Mouse (Mus musculus): ENCODE measurements around the gene Cks2.
A peak's percentile ranks its signal among the peaks of the same experiment; 100 is the strongest.
"Not testable (repeated sequence)": the region's sequence is repeated elsewhere in the genome, so short reads cannot be mapped to it uniquely, and the experiment has no call there.

Cks2 gene

GRCm38 (mm10) chr13:51644829-51645789 lies at the start of gene Cks2:
Cks2 (plus strand) TSS chr13:51645232.
- peak; percentile 97 for DNase-seq (ENCODE audit: low read depth, low spot score)

DNA sequence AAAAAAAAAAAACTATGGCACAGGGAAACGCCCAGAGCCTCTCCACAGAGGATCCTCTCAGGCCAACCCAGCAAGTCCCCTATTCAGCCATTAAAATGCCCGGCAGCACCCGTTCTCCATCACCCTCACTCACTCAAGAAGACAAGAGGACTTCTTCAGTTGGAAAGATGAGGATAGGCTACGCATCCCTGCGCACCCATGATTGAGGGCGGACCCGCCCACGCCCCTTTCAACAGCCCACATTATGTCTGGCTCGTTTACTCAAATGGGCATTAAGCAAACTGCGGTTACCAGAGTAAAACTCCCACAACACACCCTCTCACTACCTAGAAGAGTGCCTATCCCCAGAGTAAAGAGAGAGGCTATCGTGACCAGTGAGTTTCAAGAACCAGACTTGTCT lies 49.6 kb upstream of the Cks2 start:
- DNase-seq (ENCODE audit: low read depth, low spot score) = no peak

DNA sequence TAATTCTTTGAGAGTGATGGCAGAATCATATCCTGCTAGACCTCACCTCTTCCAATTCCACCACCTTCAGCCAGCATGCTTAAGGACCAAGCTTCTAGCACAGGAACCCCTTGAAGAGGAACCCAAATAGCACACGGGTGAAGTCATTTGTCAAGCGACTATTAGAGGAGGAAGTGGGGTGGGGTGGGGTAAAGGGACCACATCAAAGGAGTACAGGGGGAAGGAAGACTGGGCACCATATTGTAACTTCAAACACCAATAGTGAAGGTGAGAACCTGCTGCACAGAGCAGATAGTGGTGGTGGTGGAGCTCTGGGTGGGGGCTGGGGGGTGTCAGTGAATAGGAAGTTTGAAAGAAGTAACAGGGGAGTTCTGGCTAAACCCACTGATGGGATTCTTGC lies 47.0 kb upstream of the Cks2 start:
- DNase-seq (ENCODE audit: low read depth, low spot score) = no peak

DNA sequence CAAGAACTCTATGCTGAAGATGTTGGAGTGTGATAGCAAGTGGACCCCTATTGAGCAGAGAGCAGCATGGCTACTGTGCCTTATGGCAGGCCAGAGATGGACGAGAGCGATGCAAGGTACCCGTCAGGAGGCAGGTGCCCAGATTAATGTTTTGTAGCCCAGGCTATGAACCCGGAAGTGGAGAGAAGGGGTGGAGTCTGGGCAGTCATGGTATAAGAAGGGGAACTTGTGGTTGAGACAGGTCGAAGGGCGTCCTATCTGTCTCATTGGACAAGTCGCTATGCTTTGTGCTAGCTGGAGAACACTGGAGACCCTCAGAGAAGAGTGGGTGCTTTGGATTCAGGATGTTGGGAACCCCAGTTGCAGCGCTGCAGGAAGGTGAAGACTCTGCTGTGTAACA lies 44.9 kb upstream of the Cks2 start:
- DNase-seq (ENCODE audit: low read depth, low spot score) = no peak

GRCm38 (mm10) chr13:51602764-51603163 lies 42.3 kb upstream of the Cks2 start:
- DNase-seq (ENCODE audit: low read depth, low spot score) = no peak

DNA sequence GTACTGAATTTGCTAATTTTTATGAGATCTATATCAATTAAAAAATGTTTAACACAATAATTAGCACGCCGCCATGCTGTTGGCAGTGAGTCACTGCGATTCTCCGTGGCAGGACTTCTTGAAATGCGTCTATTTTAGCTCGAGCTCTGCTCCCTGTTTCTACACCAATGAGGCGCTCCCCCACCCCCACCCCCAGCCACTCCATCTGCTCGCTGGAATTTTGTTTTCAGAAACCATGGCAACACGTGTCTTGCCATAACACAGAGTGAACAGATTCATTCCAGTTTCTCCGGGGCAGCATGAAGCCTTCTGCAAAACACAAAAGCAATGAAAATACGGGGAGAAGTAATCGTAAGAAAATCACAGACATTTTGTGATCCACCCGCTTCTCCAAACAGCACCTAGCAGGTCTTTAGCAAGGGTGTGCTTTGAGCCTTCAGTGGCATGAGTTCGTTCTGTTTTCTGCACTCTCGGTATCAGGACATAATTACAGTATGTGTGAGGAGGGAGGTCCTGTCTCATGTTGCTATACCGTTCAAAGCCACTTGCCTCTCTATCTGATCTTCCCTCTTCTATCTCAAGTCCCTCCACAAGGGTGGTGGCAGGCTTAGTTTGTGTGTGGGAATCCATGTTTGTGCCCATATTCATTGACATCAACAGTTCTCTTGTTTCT lies 41.7 kb upstream of the Cks2 start:
- peak; percentile 88 for DNase-seq (ENCODE audit: low read depth, low spot score)

- DNase-seq (ENCODE audit: low read depth, low spot score) = no peak
Observed at GRCm38 (mm10) chr13:51603894-51604244, 41.2 kb upstream of the Cks2 start.

- no peak for DNase-seq (ENCODE audit: low read depth, low spot score)
Observed at GRCm38 (mm10) chr13:51609231-51609630, 35.8 kb upstream of the Cks2 start.

GRCm38 (mm10) chr13:51611060-51611459 lies 34.0 kb upstream of the Cks2 start:
- DNase-seq (ENCODE audit: low read depth, low spot score) = no peak

DNA sequence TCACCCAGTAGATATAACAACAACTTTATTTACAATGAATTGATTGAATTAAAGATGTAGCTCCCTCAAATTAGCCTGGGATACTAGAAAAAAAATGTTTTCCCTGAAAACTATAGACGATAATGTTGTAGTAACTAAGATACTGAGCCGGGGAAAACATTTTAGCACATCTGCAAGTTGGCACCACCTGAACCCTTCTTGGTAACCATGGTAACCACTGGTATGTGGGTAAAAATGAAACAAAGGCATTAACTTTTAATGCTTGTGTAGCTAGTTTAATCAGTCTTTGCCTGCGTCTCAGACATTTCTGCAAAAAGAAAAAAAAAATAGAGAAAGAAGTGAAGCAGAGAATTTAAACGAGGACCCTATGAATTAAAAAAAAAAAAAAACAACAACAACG lies 33.5 kb upstream of the Cks2 start:
- no peak for DNase-seq (ENCODE audit: low read depth, low spot score)

- no peak for DNase-seq (ENCODE audit: low read depth, low spot score)
Observed at GRCm38 (mm10) chr13:51615815-51616214, 29.2 kb upstream of the Cks2 start.

DNA sequence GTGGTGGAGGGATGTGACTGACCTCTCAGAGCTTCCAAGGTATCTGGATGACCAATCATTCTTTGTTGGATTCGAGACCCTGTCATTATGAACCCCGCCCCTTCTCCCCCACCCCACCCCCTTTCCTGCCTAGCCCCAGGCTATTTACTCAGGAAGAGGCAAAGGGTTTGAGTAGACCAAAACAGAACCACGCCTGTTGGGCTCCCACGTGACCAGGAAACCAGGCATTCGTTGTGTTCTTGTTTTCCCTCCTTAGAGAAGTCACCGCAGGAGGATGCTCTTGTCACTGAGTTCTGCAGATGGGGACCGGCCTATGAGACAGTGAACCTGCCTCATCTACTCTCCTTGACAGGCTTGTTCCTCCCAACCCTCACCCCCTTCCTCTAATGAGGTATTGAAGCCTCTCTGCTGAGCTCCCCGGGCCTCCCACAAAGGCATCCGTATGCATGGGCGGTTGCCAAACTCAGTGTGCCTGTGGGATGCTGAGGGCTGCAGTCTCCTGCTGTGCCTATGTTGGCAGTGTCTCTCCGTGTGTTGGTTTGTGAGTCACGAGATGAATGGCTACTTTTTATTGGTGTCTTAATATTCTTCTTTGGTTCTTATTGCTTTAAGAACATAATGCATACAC lies 28.5 kb upstream of the Cks2 start:
- no peak for DNase-seq (ENCODE audit: low read depth, low spot score)

DNA sequence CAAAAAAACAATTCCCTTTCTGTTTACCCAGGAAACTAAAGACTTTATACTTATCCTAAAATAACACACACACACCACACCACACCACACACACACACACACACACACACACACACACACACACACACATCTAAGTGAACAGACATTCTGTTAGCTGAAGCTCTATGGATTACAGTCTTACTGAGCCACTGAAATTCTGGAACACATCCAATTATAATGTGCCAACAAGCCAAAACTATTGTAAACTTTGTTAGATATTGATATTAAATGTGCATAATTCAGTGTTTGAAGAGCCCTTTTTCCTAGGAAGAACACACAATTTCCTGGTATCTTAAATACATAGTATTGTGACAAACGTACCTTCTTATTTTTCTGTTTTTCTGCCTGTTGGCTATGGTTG lies 27.7 kb upstream of the Cks2 start:
- DNase-seq (ENCODE audit: low read depth, low spot score) = no peak

DNA sequence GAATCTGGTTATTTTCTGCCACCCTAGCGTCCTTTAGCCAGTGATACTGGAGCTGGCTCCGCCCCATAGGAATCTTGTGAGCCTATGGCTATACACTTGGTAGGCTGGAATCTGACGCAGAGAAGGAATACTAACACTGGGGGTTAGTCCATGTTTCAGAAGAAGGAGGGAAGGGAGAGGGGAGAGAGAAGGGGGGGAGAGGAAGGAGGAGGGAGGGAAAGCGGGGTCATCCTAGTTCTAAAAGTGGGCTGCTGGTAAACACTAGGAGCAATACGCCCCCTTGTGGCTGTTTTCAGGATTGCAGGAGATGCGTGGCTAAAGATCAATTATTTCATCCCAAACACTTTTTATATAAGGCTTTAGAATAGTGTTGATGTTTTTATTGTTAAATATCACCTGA lies 27.2 kb upstream of the Cks2 start:
- DNase-seq (ENCODE audit: low read depth, low spot score) = no peak

GRCm38 (mm10) chr13:51618602-51619001 lies 26.4 kb upstream of the Cks2 start:
- DNase-seq (ENCODE audit: low read depth, low spot score) = no peak

DNA sequence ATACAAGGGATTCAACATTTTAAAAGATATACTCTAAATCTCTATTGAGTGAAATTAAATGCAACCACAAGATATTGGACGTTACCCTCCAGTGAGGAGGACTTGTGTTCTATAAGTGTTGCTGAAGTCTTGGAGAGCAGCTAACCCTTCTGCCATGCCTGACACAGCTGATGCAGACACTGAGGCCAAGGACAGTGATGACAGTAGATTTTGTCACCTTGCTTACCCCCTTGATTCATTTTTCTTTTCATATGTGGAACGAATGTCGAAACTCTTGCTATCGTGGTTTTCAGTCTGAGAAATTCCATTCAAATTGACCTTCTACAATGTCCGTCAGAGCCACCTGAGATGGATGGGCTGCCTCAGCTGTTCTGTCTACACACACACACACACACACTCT lies 22.4 kb upstream of the Cks2 start:
- DNase-seq (ENCODE audit: low read depth, low spot score) = no peak

DNA sequence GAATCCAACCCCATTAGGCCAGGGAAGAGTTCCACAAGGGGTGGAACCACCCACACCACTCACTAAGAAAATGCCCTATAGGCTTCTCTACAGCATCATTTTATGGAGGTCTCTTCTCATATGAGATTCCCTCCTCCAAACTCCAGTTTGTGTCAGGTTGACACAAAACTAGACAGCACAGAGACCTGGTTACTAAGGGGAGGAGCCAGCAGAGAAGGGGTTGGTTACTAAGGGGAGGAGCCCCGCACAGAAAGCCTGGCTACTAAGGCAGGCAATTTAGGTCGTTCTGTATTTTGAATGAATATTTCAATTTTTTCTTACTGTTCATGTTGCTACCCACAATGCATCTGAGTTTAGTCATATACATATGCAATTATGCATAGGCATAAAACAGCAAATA lies 21.4 kb upstream of the Cks2 start:
- no peak for DNase-seq (ENCODE audit: low read depth, low spot score)

GRCm38 (mm10) chr13:51628273-51628848 lies 16.7 kb upstream of the Cks2 start:
- no peak for DNase-seq (ENCODE audit: low read depth, low spot score)

DNA sequence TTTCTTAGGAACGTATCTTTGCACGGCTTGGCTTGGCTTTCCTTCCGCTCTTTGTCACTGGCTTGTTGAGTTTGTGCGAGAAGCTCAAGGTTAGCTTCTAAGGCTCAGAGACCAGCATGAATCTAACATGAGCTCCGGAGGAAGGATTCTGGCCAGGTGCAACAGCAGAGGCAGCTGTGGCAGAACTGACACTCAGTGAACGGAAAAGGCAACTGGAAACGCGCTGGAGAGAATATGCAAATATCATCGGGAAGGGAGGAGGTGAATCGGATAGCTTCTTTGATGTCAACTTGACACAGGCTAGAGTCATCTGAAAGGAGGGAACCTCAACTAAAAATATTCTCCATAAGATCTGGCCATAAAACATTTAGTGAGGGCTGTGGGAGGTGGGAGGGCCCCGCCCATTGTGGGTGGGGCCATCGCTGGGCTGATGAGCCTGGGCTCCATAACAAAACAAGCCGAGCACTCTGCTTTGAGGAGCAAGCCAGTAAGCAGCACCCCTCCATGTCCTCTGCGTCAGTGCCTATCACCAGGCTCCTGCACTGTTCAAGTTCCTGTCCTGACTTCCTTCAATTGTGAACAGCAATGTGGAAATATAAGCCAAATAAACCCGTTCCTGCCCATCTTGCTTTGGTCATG lies 13.6 kb upstream of the Cks2 start:
- no peak for DNase-seq (ENCODE audit: low read depth, low spot score)

- DNase-seq (ENCODE audit: low read depth, low spot score) = no peak
Observed at GRCm38 (mm10) chr13:51632560-51633218, 12.3 kb upstream of the Cks2 start.

- DNase-seq (ENCODE audit: low read depth, low spot score) = not testable (repeated sequence)
Observed at GRCm38 (mm10) chr13:51635384-51635783, 9.6 kb upstream of the Cks2 start.

All from brain, embryonic 18.5 days (tissue).